Mouse (Mus musculus) embryonic fibroblast, embryonic 13.5 days (primary cell): ENCODE results near the gene Gcm1.

Experiments used
- CTCF ChIP-seq: IDR thresholded peaks from 2 replicates; pipeline ENCODE4 v1.5.1; 2011; ENCODE audit warnings: mild to moderate bottlenecking, control low read depth, low read length, moderate library complexity, borderline replicate concordance; ENCODE audit not compliant: insufficient read depth
- POLR2A ChIP-seq: IDR thresholded peaks from 2 replicates; pipeline ENCODE4 v1.6.1; 2011; ENCODE audit warnings: low read depth, mild to moderate bottlenecking, control low read depth, low read length, moderate library complexity

GRCm38 (mm10) chr9:78095686-78096085 is 44.0 kb downstream of the Gcm1 start:
- TF ChIP-seq POLR2A: no peak
- TF ChIP-seq CTCF: no peak
